Mouse (Mus musculus) spleen, adult 2 months (tissue): ENCODE results near the gene Usp36.

Experiments used
- CTCF ChIP-seq: fragments of 200-500 bp; IDR thresholded peaks from 2 replicates; pipeline ENCODE4 v1.5.1; 2011; ENCODE audit warnings: mild to moderate bottlenecking, inconsistent platforms; ENCODE audit not compliant: insufficient read depth, insufficient read length, insufficient replicate concordance; ENCODE audit errors: extremely low read depth
- POLR2A ChIP-seq: fragments of 200-500 bp; IDR thresholded peaks from 2 replicates; pipeline ENCODE4 v1.6.1; 2011; ENCODE audit warnings: low read depth, low read length, inconsistent platforms

- TF ChIP-seq POLR2A: no peak
- TF ChIP-seq CTCF: no peak
Measured at GRCm38 (mm10) chr11:118233924-118234323, 56.1 kb downstream of the Usp36 start.
